Mouse (Mus musculus): ENCODE results near the gene 1700113H08Rik. TPM values are rescaled to one million over a fixed set of nuclear protein-coding genes. Genes with fewer than 3 reads are reported as not detected.

1700113H08Rik gene
- not detected in 2 replicates for total RNA-seq (2014; rRNA removed)
- polyA plus RNA-seq (2015; fragmentation: Nextera tagmentation; extraction: Ambion mirVana): 0.27 and 0.30 TPM in 2 replicates

DNA sequence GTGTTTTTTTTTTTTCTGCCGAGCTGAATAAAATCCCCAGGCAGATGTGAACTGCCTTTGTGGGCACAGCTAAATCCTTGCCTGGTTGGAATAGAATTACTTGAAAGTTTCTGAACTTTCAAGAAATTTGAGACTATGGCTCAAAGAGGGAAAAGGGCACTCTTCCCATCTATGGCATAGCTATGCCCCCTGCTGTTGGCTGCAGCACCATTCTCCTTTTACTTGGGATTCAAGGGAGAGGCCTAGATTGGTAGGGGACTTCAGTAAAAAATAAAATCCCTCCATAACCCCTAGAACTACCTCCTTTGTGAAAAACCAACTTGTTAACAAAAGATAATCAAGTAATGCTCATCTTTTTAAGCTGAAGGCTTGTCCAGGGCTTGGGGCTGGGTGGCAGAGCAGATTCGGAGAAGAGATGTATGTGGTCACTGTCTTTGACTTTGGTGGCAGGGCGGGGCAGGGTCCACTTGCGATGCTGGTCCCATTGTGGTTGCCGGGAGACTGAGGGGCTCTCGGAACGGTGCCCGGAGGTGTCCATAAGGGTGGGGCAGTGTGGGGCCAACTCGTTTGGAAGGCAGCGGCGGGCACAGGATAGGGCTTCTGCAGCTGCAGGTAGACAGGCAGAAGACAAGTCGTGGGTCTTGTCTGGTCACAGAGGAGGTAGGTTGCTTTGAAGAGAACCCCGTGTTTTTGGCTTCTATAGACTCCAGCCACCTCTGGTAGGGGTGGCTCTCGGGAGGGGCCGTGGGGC is at the start of gene 1700113H08Rik:
TSS of gene 1700113H08Rik (plus strand) at position 546 of the 751 bp plus-strand sequence.
- H3K4me2 ChIP-seq (ENCODE audit: low read depth): peak within 1 kb of the TSS; percentile 86
- ATAC-seq (no peak; the same call in 1 of the 2 replicates), DNase-seq (peak; percentile 57)

GRCm38 (mm10) chr10:87008215-87008499 is 49.7 kb upstream of the 1700113H08Rik start:
- Histone ChIP-seq H3K9me3 (ENCODE audit: low read length) (no peaks in the 10 kb centered on the region), H3K27ac (ENCODE audit: low read depth, low read length) (no peak overlapping the region), H3K4me2 (ENCODE audit: low read depth) (no peak overlapping the region), H3K4me3 (ENCODE audit: low read depth, low read length) (no peak overlapping the region), H3K36me3 (ENCODE audit: insufficient read depth) (no peaks in the 10 kb centered on the region), H3K27me3 (ENCODE audit: insufficient read depth, low read length) (no peaks in the 10 kb centered on the region), H3K4me1 (ENCODE audit: insufficient read depth) (no peaks in the 10 kb centered on the region), H3K9ac (no peak overlapping the region)
- no peak for TF ChIP-seq CTCF (IDR thresholded peaks at IDR 0.05; ENCODE audit: low read depth)
- 88% methylated on average over 3 of the region's 3 CpGs for WGBS
- ATAC-seq (no peak), DNase-seq (no peak)

More for the DNA sequence above, at the start of gene 1700113H08Rik:
- peak; percentile 60 for TF ChIP-seq CTCF (IDR thresholded peaks at IDR 0.05; ENCODE audit: low read depth)
- Histone ChIP-seq H3K9me3 (ENCODE audit: low read length) (no peaks in the 10 kb centered on the region), H3K27me3 (ENCODE audit: insufficient read depth, low read length) (no peaks in the 10 kb centered on the region), H3K27ac (ENCODE audit: low read depth, low read length) (peak within 1 kb of the TSS; percentile 71; the same call in 1 of the 2 replicates), H3K4me1 (ENCODE audit: insufficient read depth) (peaks cover 9% of the 10 kb centered on the region; the same call in 1 of the 2 replicates), H3K9ac (peak within 1 kb of the TSS; percentile 63), H3K4me3 (ENCODE audit: low read depth, low read length) (peak within 1 kb of the TSS; percentile 48), H3K36me3 (ENCODE audit: insufficient read depth) (no peaks in the 10 kb centered on the region)
- 4% methylated on average over 15 of the region's 15 CpGs for WGBS

GRCm38 (mm10) chr10:87012087-87012486 is 45.8 kb upstream of the 1700113H08Rik start:
- Histone ChIP-seq H3K4me1 (ENCODE audit: insufficient read depth) (0 out of 2 replicates have a peak, but pooled peaks cover 3% of the 10 kb centered on the region), H3K9ac (no peak overlapping the region), H3K36me3 (ENCODE audit: insufficient read depth) (no peaks in the 10 kb centered on the region), H3K4me2 (ENCODE audit: low read depth) (no peak overlapping the region), H3K4me3 (ENCODE audit: low read depth, low read length) (no peak overlapping the region), H3K9me3 (ENCODE audit: low read length) (no peaks in the 10 kb centered on the region), H3K27ac (ENCODE audit: low read depth, low read length) (no peak overlapping the region), H3K27me3 (ENCODE audit: insufficient read depth, low read length) (no peaks in the 10 kb centered on the region)
- 83% methylated on average over 7 of the region's 7 CpGs for WGBS
- ATAC-seq (no peak), DNase-seq (no peak)
- no peak for TF ChIP-seq CTCF (IDR thresholded peaks at IDR 0.05; ENCODE audit: low read depth)

DNA sequence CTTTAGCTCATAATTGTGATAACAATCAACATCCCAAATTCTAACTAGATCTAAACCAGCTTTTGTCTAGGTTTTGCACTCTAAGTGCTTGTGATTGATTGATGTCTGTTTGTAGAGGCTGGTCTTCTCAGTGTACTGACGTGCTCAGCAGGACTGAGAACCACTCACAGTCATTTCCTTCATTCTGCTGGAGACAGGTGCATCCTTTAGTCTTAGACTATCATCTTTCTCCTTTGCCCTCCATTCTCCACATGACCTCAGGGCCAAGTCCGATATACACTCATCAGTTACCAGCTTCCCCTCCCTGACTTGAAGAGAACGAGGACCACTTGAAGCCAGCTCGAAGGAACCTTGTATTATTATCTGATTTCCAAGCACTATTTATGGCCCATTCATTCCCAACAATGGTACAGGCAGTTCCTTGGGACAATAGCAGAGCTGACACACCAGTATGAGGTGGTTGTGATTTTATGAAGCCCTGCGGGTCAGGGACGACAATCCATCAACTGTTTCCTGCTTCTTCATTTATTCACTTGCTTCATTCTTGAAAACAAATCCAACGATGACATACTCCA is 43.4 kb upstream of the 1700113H08Rik start:
- Histone ChIP-seq H3K9ac (no peak overlapping the region), H3K36me3 (ENCODE audit: insufficient read depth) (no peaks in the 10 kb centered on the region), H3K4me2 (ENCODE audit: low read depth) (no peak overlapping the region), H3K4me1 (ENCODE audit: insufficient read depth) (0 out of 2 replicates have a peak, but pooled peaks cover 3% of the 10 kb centered on the region), H3K27ac (ENCODE audit: low read depth, low read length) (no peak overlapping the region), H3K9me3 (ENCODE audit: low read length) (no peaks in the 10 kb centered on the region), H3K4me3 (ENCODE audit: low read depth, low read length) (no peak overlapping the region), H3K27me3 (ENCODE audit: insufficient read depth, low read length) (no peaks in the 10 kb centered on the region)
- no peak for ATAC-seq
- no peak for TF ChIP-seq CTCF (IDR thresholded peaks at IDR 0.05; ENCODE audit: low read depth)
- no peak for DNase-seq
- WGBS: 86% methylated on average over 7 of the region's 7 CpGs

GRCm38 (mm10) chr10:87015403-87015802 is 42.4 kb upstream of the 1700113H08Rik start:
- WGBS: 79% methylated on average over 5 of the region's 5 CpGs
- Histone ChIP-seq H3K9ac (no peak overlapping the region), H3K9me3 (ENCODE audit: low read length) (no peaks in the 10 kb centered on the region), H3K27me3 (ENCODE audit: insufficient read depth, low read length) (no peaks in the 10 kb centered on the region), H3K4me1 (ENCODE audit: insufficient read depth) (0 out of 2 replicates have a peak, but pooled peaks cover 3% of the 10 kb centered on the region), H3K27ac (ENCODE audit: low read depth, low read length) (no peak overlapping the region), H3K4me2 (ENCODE audit: low read depth) (no peak overlapping the region), H3K36me3 (ENCODE audit: insufficient read depth) (no peaks in the 10 kb centered on the region), H3K4me3 (ENCODE audit: low read depth, low read length) (no peak overlapping the region)
- DNase-seq: no peak
- ATAC-seq: no peak
- no peak for TF ChIP-seq CTCF (IDR thresholded peaks at IDR 0.05; ENCODE audit: low read depth)

GRCm38 (mm10) chr10:87016151-87016692 is 41.6 kb upstream of the 1700113H08Rik start:
- Histone ChIP-seq H3K9ac (no peak overlapping the region), H3K36me3 (ENCODE audit: insufficient read depth) (no peaks in the 10 kb centered on the region), H3K4me1 (ENCODE audit: insufficient read depth) (0 out of 2 replicates have a peak, but pooled peaks cover 3% of the 10 kb centered on the region), H3K27ac (ENCODE audit: low read depth, low read length) (no peak overlapping the region), H3K27me3 (ENCODE audit: insufficient read depth, low read length) (no peaks in the 10 kb centered on the region), H3K9me3 (ENCODE audit: low read length) (no peaks in the 10 kb centered on the region), H3K4me3 (ENCODE audit: low read depth, low read length) (no peak overlapping the region), H3K4me2 (ENCODE audit: low read depth) (no peak overlapping the region)
- TF ChIP-seq CTCF (IDR thresholded peaks at IDR 0.05; ENCODE audit: low read depth): no peak
- DNase-seq: no peak
- ATAC-seq: no peak
- 14% methylated on average over 9 of the region's 9 CpGs for WGBS

DNA sequence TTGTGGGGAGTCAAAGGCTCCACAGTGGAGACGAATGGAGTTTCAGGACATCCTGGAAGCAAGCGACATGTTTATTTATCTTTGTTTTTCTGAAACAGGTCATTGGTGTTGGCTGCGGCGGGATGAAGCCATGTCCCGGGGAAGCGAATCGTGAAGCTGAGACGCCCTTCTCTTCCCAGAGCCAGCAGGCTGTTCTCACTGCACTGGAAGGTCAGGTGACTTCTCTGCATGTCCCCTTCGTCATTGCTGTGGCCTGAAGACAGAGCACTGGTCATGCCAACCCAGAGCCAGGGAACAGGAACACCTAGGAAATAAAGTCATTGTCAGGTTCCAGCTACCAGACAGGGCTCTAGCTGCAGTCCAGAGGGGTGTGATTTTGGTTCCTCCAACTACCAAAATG is 39.0 kb upstream of the 1700113H08Rik start:
- Histone ChIP-seq H3K27me3 (ENCODE audit: insufficient read depth, low read length) (no peaks in the 10 kb centered on the region), H3K27ac (ENCODE audit: low read depth, low read length) (no peak overlapping the region), H3K4me3 (ENCODE audit: low read depth, low read length) (no peak overlapping the region), H3K36me3 (ENCODE audit: insufficient read depth) (no peaks in the 10 kb centered on the region), H3K9me3 (ENCODE audit: low read length) (no peaks in the 10 kb centered on the region), H3K4me2 (ENCODE audit: low read depth) (no peak overlapping the region), H3K4me1 (ENCODE audit: insufficient read depth) (0 out of 2 replicates have a peak, but pooled peaks cover 3% of the 10 kb centered on the region), H3K9ac (no peak overlapping the region)
- DNase-seq: no peak
- TF ChIP-seq CTCF (IDR thresholded peaks at IDR 0.05; ENCODE audit: low read depth): no peak
- WGBS: 76% methylated on average over 9 of the region's 9 CpGs
- ATAC-seq: no peak

Data from forebrain, postnatal 0 days (tissue).